Mouse (Mus musculus) limb, embryonic 15.5 days (tissue): ENCODE data around the gene Zdbf2. TPM values are rescaled to one million over a fixed set of nuclear protein-coding genes. Genes with fewer than 3 reads are reported as not detected.

ENCODE experiments used
- ATAC-seq: fragments of 200-750 bp; cut with Nextera tagmentation; 2 replicates; pipeline ENCODE4 v1.8.0; 2017; ENCODE audit warnings: low read depth, moderate TSS enrichment; ENCODE audit not compliant: insufficient number of reproducible peaks, low FRiP score, low TSS enrichment
- H3K27ac ChIP-seq: fragments of 300-500 bp; sonication (generic); 2 replicates; pipeline ENCODE4 v1.5.1; 2015; ENCODE audit warnings: moderate library complexity, mild to moderate bottlenecking, inconsistent platforms
- H3K27me3 ChIP-seq: fragments of 300-500 bp; sonication (generic); 2 replicates; pipeline ENCODE4 v1.6.1; 2015; ENCODE audit warnings: inconsistent platforms
- H3K36me3 ChIP-seq: fragments of 300-500 bp; sonication (generic); 2 replicates; pipeline ENCODE4 v1.6.1; 2015; ENCODE audit warnings: inconsistent platforms
- H3K4me1 ChIP-seq: fragments of 300-500 bp; sonication (generic); 2 replicates; pipeline ENCODE4 v1.6.1; 2015; ENCODE audit warnings: inconsistent platforms
- H3K4me2 ChIP-seq: fragments of 300-500 bp; sonication (generic); 2 replicates; pipeline ENCODE4 v1.6.1; 2015; ENCODE audit warnings: mild to moderate bottlenecking, inconsistent platforms
- H3K4me3 ChIP-seq: fragments of 300-500 bp; sonication (generic); 2 replicates; pipeline ENCODE4 v1.5.1; 2015; ENCODE audit warnings: mild to moderate bottlenecking, inconsistent platforms
- H3K9ac ChIP-seq: fragments of 300-500 bp; sonication (generic); 2 replicates; pipeline ENCODE4 v1.6.1; 2015; ENCODE audit warnings: inconsistent platforms
- H3K9me3 ChIP-seq: fragments of 300-500 bp; sonication (generic); 2 replicates; pipeline ENCODE4 v1.6.1; 2016; ENCODE audit warnings: inconsistent platforms
- WGBS: fragments of 180-500 bp; shearing (Covaris S2); methylation state at CpG from one replicate; pipeline ENCODE4 v1.1.7; 2015; 5-methylcytosine and 5-hydroxymethylcytosine counted together
- polyA plus RNA-seq: library from polyadenylated mRNA; unstranded; fragments of >200 nt; fragmentation: Nextera tagmentation; extraction: Ambion mirVana; gene quantifications from 2 replicates; pipeline ENCODE4 v1.2.1, GENCODE M21; 2015

Gene Zdbf2
- 13.0 and 19.3 TPM in 2 replicates for polyA plus RNA-seq

DNA sequence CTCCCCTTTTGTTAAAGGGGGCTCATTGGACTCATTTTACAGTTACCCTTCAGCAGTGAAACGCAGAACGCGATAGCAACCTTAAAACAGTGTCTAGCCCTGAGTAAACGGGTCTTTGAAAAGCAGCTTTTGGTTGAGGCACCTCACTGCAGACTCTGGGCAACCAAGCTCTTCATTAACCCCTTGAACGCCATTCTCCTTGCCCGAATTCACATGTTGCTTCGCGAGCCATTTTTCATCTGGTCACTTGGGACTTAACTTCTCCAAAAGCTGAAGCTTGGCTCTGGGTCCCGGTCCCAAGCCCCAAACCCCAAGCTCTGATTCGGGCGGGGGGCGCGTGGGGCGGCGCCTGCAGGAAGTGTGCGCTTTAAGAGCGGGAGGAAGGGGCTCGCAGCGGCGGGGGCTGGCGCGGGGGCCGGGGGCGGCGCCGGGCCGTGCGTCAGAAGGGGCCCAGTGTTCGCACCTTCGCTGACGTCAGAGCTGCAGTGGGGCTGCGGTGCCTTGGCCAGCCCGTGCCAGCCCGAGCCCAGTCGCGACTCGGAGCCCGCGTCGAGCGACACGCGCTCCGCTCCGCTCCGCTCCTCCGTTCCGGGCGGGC lies at the start of gene Zdbf2:
TSS of gene Zdbf2 (plus strand) at position 525 of the 598 bp plus-strand sequence.
- WGBS, result under 1% methylated on average over 49 of the region's 49 CpGs
- H3K9ac ChIP-seq, result peak within 1 kb of the TSS; percentile 58
- peak; percentile 77 for ATAC-seq

DNA sequence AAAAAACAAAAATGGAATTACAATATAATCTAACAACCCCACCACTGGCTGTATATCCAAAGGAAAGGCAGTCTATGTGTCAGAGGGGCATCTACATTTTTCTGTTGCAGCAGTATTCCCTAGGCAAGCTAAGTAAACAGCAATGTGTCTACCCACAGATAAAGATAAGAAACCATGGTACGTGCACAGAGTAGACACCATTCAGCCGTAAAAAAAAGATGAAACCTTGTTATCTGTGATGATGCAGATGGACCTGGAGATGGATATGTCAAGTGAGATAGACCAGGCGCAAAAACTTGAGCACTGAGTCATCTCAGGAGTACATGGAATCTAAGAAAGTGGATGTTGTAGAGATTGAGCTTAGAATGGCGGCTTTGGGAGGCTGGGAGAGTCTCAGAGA lies 48.1 kb upstream of the Zdbf2 start:
- ATAC-seq, result no peak
- Histone ChIP-seq H3K27me3 (0 out of 2 replicates have a peak, but pooled peaks cover 3% of the 10 kb centered on the region), H3K4me3 (no peak overlapping the region), H3K9ac (no peak overlapping the region), H3K4me1 (peaks cover 2% of the 10 kb centered on the region; the same call in 1 of the 2 replicates), H3K4me2 (no peak overlapping the region), H3K9me3 (no peaks in the 10 kb centered on the region), H3K36me3 (no peaks in the 10 kb centered on the region), H3K27ac (no peak overlapping the region)
- 78% methylated on average over 4 of the region's 4 CpGs for WGBS

More for the DNA sequence above, at the start of gene Zdbf2:
- H3K27ac ChIP-seq, result peak within 1 kb of the TSS; percentile 87
- peak within 1 kb of the TSS; percentile 59 for H3K4me2 ChIP-seq
- peaks cover 66% of the 10 kb centered on the region for H3K27me3 ChIP-seq
- peak within 1 kb of the TSS; percentile 60 for H3K4me3 ChIP-seq
- H3K9me3 ChIP-seq, result no peaks in the 10 kb centered on the region
- no peaks in the 10 kb centered on the region for H3K36me3 ChIP-seq
- peaks cover 11% of the 10 kb centered on the region for H3K4me1 ChIP-seq

DNA sequence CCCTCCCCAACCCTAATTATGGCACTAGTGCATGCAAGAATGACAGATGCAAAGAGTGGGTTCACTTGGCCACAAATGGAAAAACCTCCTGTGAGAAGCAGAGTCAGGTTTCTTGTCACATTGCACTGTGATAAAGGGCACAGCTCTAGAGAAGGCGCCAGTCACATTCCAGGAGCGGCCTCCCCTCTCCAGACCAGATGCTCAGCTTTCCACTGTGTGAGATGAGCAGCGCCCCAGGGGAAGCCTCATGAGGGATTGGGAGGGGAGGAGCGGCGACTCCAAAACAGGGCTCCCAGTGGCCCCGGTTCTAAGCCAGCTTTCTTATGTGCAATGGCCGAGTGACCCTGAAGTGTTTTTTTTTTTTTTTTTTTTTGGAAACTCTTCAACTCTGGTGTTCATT lies 47.2 kb upstream of the Zdbf2 start:
- 5% methylated on average over 7 of the region's 7 CpGs for WGBS
- Histone ChIP-seq H3K4me2 (no peak overlapping the region), H3K36me3 (no peaks in the 10 kb centered on the region), H3K9me3 (no peaks in the 10 kb centered on the region), H3K4me1 (peaks cover 2% of the 10 kb centered on the region; the same call in 1 of the 2 replicates), H3K27me3 (0 out of 2 replicates have a peak, but pooled peaks cover 3% of the 10 kb centered on the region), H3K27ac (no peak overlapping the region), H3K4me3 (no peak overlapping the region), H3K9ac (no peak overlapping the region)
- no peak for ATAC-seq

DNA sequence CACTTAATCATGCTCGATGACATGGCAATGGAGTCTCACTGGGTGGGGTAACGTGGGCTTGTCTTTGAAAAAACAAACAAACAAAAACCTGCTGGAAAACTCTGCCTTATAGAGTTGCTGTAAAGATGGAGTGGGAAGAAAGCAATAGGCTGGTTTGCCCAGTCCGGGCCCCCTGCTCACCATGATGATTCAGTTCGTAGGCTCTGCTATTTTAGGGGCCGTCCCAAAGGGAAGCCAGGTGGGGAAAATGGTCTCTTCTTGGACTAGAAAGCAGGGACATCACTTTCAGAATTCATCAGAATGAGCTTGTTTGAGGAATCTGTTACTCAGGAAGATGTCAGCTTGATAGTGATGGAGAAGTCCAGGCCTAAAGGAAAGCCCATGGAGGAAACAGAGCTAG lies 45.8 kb upstream of the Zdbf2 start:
- WGBS, result 67% methylated on average over 5 of the region's 5 CpGs
- no peaks in the 10 kb centered on the region for H3K36me3 ChIP-seq
- no peak overlapping the region for H3K27ac ChIP-seq
- H3K9me3 ChIP-seq, result no peaks in the 10 kb centered on the region
- H3K4me1 ChIP-seq, result peaks cover 2% of the 10 kb centered on the region; the same call in 1 of the 2 replicates
- H3K4me2 ChIP-seq, result no peak overlapping the region
- no peaks in the 10 kb centered on the region for H3K27me3 ChIP-seq
- H3K9ac ChIP-seq, result no peak overlapping the region
- ATAC-seq, result no peak
- H3K4me3 ChIP-seq, result no peak overlapping the region

DNA sequence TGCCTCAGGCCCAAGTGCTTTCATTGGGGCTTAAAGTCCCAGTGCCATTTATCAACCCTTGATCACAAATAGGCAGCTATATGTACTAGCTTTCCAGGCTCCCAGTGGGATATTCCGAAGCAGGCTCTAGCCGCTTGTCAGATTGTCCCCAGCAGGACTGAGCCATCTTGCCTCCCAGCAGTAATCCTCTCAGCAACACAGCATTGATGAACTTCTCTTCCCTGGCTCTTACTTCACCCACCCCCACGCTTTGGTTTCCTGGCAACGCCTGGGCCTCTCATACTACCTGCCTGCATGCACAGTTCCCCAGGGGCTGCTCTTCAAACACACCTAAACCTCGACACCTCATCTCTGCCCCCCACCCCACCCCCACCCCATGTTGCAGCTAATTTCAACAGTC lies 35.7 kb upstream of the Zdbf2 start:
- Histone ChIP-seq H3K4me3 (no peak overlapping the region), H3K36me3 (no peaks in the 10 kb centered on the region), H3K9ac (no peak overlapping the region), H3K9me3 (no peaks in the 10 kb centered on the region), H3K27ac (no peak overlapping the region), H3K27me3 (no peaks in the 10 kb centered on the region), H3K4me1 (no peaks in the 10 kb centered on the region), H3K4me2 (no peak overlapping the region)
- WGBS, result 27% methylated on average over 5 of the region's 5 CpGs
- no peak for ATAC-seq

DNA sequence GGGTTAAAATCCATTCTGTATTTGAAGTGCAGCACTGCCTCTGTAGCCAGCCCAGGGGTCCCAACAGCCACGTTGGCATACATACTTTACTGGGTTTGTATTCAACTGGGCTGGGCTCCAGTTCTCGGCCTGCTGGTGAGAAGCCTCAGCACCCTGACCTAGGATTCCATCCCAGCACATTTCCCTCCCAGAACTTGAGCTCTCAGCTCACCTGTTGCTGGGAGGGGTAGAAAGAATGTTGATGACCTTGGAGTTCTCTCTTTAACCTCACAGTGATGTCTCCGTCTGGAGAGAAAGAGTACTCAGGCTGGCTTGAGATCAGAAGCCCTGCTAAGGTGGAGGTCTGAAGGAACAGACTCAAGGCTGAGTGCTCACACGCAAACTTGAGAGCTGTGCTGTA lies 33.8 kb upstream of the Zdbf2 start:
- Histone ChIP-seq H3K9ac (no peak overlapping the region), H3K4me3 (no peak overlapping the region), H3K27me3 (peaks cover 7% of the 10 kb centered on the region; the same call in 1 of the 2 replicates), H3K9me3 (no peaks in the 10 kb centered on the region), H3K27ac (no peak overlapping the region; the same call in 1 of the 2 replicates), H3K4me2 (no peak overlapping the region), H3K4me1 (no peaks in the 10 kb centered on the region), H3K36me3 (no peaks in the 10 kb centered on the region)
- ATAC-seq, result 0 out of 2 replicates have a peak, but pooled peaks have one; percentile 13
- 45% methylated on average over 4 of the region's 4 CpGs for WGBS

DNA sequence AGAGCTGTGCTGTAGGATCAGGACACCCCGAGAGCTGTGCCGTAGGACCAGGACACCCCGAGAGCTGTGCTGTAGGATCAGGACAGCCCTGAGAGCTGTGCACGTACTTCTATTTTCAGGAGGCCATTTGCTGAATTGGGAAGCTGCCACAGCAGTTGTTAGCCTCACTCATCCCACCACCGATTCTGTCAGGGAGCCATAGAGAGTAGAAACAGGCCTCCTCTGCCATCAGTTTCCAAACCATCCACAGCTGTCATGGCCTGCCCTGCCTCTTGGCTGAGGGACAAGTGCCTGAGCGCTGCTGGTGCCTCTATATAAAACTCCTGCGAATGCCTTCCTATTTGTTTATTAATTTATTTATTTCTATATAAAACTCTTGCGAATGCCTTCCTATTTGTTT lies 33.3 kb upstream of the Zdbf2 start:
- H3K27me3 ChIP-seq, result peaks cover 12% of the 10 kb centered on the region; the same call in 1 of the 2 replicates
- no peak overlapping the region for H3K9ac ChIP-seq
- ATAC-seq, result 0 out of 2 replicates have a peak, but pooled peaks have one; percentile 62
- no peak overlapping the region for H3K4me2 ChIP-seq
- no peaks in the 10 kb centered on the region for H3K9me3 ChIP-seq
- 70% methylated on average over 8 of the region's 8 CpGs for WGBS
- H3K27ac ChIP-seq, result no peak overlapping the region; the same call in 1 of the 2 replicates
- no peak overlapping the region for H3K4me3 ChIP-seq
- no peaks in the 10 kb centered on the region for H3K36me3 ChIP-seq
- no peaks in the 10 kb centered on the region for H3K4me1 ChIP-seq

DNA sequence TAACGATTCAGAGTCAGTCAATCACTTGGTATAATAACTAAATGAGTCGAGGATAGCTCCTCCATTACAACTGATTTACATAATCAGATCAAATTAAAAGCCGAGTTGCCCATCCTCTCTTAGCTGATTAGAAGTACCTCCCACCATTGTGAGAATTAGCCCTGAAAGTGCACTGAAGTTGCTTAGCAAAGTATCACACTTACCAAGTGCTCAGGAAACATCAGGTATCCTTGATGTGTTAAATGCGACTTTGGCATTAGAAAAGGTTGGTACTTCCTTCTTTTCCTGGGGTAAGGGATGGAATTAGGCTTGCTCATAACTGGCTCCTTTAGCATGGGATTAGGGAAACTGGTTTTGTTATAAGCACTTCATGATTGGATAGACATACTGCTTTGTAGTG lies 29.2 kb upstream of the Zdbf2 start:
- no peaks in the 10 kb centered on the region for H3K9me3 ChIP-seq
- no peak overlapping the region for H3K4me3 ChIP-seq
- no peak overlapping the region for H3K27ac ChIP-seq
- 46% methylated on average over 4 of the region's 4 CpGs for WGBS
- H3K4me2 ChIP-seq, result no peak overlapping the region
- H3K36me3 ChIP-seq, result no peaks in the 10 kb centered on the region
- peaks cover 7% of the 10 kb centered on the region; the same call in 1 of the 2 replicates for H3K4me1 ChIP-seq
- no peak overlapping the region for H3K9ac ChIP-seq
- peaks cover 47% of the 10 kb centered on the region for H3K27me3 ChIP-seq
- ATAC-seq, result no peak

DNA sequence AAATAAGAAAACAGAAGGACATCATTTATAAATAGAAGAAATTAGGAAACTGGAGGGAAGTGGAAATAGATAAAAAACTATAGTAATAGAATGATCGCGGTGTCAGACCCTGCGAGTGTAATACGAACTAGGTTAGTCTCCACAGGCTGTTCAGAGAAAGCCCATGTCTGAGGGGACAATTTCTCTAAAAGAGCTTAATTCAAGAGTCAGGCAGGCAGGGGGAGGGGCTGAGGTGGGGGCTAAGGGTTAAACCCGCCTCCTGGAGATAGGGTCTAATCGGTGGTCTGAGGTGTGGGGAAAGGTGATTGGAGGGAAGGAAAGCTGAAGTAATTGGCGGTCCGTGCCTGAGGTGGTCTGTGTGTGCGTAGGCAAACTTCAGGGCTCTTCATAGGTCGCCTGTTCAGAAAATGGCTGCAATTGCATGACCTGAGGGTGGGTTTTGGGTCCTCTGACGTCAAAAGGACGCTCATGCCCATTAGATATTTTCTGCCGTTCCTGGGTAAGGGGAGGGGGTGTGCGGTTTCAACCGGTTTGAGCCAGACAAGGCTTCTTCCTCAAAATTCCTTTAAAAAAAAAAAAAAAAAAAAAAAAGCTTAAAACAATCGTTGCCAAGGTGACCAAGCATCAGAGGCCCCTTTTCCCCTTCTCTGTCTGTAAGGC lies 26.1 kb upstream of the Zdbf2 start:
- ATAC-seq, result no peak
- Histone ChIP-seq H3K27ac (no peak overlapping the region), H3K9ac (no peak overlapping the region), H3K4me1 (peaks cover 7% of the 10 kb centered on the region; the same call in 1 of the 2 replicates), H3K4me2 (peak overlapping the region; percentile 25), H3K27me3 (peaks cover 72% of the 10 kb centered on the region), H3K9me3 (no peaks in the 10 kb centered on the region), H3K4me3 (no peak overlapping the region; the same call in 1 of the 2 replicates), H3K36me3 (no peaks in the 10 kb centered on the region)
- WGBS, result 4% methylated on average over 16 of the region's 16 CpGs

DNA sequence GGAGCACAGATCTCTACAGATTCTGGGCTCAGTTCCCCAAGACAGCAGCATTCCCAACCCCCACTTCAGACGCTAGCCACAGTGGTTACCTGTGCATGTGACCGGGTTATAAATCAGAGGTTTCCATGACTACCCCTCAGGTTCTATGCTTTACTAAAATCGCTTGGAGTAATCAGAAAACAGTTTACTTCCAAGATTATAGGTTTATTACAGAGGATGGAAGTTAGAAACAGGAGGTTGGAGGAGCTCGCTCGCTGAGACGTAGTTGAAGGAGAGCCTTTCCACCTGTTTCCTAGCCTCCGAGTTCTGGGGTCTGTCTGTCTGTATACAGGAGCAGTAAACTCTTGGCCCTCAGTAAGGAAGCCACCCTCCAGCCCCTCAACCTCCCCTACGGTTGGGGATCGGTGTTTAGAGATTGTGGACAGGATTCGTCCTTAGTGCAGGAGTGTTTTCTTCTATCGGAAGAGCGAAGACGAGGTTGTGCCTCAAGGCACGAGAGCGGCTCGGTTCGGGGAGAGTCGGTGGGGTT lies 25.2 kb upstream of the Zdbf2 start:
- Histone ChIP-seq H3K36me3 (no peaks in the 10 kb centered on the region), H3K27ac (no peak overlapping the region), H3K4me2 (peak overlapping the region; percentile 48), H3K4me1 (peaks cover 7% of the 10 kb centered on the region; the same call in 1 of the 2 replicates), H3K9ac (no peak overlapping the region), H3K27me3 (peaks cover 81% of the 10 kb centered on the region), H3K9me3 (no peaks in the 10 kb centered on the region), H3K4me3 (peak overlapping the region; percentile 30)
- under 1% methylated on average over 18 of the region's 18 CpGs for WGBS
- ATAC-seq, result no peak

DNA sequence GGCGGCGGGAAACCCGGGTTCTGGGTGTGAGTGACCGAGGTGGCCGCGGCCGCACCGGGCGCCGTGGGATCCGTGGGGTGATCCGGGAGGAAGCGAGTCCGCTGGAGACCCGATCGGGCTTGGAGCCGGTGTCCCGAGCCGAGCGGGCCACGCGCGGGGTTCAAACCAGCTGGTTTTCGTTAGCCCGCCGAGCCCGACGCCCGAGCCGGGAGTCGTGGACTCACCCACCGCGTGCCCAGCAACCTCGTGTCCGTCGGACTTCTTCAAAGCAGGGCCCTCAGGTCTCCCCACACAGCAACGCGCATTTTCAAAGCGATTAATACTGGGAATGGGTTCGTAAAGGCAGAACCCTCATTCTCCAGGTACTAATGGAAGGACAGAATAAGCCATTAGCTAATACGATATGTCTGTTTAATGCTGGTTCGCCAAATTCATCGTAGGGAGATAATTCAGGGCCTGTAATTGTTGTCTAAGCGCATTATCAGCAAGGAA lies 24.7 kb upstream of the Zdbf2 start:
- Histone ChIP-seq H3K36me3 (no peaks in the 10 kb centered on the region), H3K9me3 (no peaks in the 10 kb centered on the region), H3K4me3 (peak overlapping the region; percentile 30), H3K9ac (no peak overlapping the region), H3K27ac (no peak overlapping the region), H3K4me2 (peak overlapping the region; percentile 48), H3K27me3 (peaks cover 86% of the 10 kb centered on the region), H3K4me1 (peaks cover 7% of the 10 kb centered on the region; the same call in 1 of the 2 replicates)
- 2% methylated on average over 44 of the region's 44 CpGs for WGBS
- no peak for ATAC-seq

DNA sequence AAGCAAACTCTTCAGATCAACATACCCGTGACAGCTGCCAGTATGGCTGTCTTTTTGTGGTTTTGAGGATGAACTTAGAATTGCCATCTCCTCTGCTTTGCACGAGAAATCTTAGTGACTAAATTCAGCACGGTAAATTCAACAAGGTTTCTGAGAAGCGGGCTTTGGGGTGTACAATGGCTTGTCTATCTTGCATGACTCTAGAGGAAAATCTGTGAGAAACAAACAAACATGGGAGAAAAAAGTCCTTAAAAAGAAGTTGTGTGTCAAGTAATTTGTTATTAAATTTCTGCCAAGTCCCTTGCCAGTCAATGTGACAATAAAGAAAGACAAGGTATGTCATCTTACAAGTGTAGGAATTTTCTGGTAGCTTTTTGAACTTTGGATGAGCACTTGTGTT lies 23.8 kb upstream of the Zdbf2 start:
- Histone ChIP-seq H3K9me3 (no peaks in the 10 kb centered on the region), H3K4me1 (peaks cover 7% of the 10 kb centered on the region; the same call in 1 of the 2 replicates), H3K4me2 (no peak overlapping the region), H3K27ac (no peak overlapping the region), H3K27me3 (peaks cover 84% of the 10 kb centered on the region), H3K9ac (no peak overlapping the region), H3K36me3 (no peaks in the 10 kb centered on the region), H3K4me3 (no peak overlapping the region)
- ATAC-seq, result no peak
- WGBS, result 38% methylated on average over 4 of the region's 4 CpGs
